Mouse (Mus musculus) neural tube, embryonic 13.5 days (tissue): Measurements from ENCODE around the gene Tmem245. TPM values are rescaled to one million over a fixed set of nuclear protein-coding genes. Genes with fewer than 3 reads are reported as not detected.
A peak's percentile ranks its signal among the peaks of the same experiment; 100 is the strongest.

Experiments used
- ATAC-seq: fragments of 200-750 bp; cut with Nextera tagmentation; 2 replicates; pipeline ENCODE4 v1.8.0; 2017; ENCODE audit warnings: low read depth, mild to moderate bottlenecking, moderate TSS enrichment, moderate library complexity
- H3K27ac ChIP-seq: fragments of 300-500 bp; sonication (generic); replicated peaks from 2 replicates; pipeline ENCODE4 v1.5.1; 2015; ENCODE audit warnings: moderate library complexity, mild to moderate bottlenecking, inconsistent platforms
- H3K27me3 ChIP-seq: fragments of 300-500 bp; sonication (generic); 2 replicates; pipeline ENCODE4 v1.6.1; 2015; ENCODE audit warnings: mild to moderate bottlenecking, inconsistent platforms
- H3K36me3 ChIP-seq: fragments of 300-500 bp; sonication (generic); 2 replicates; pipeline ENCODE4 v1.6.1; 2015; ENCODE audit warnings: mild to moderate bottlenecking, inconsistent platforms
- H3K4me1 ChIP-seq: fragments of 300-500 bp; sonication (generic); replicated peaks from 2 replicates; pipeline ENCODE4 v1.6.1; 2015; ENCODE audit warnings: inconsistent platforms
- H3K4me2 ChIP-seq: fragments of 300-500 bp; sonication (generic); 2 replicates; pipeline ENCODE4 v1.6.1; 2015; ENCODE audit warnings: inconsistent platforms, mild to moderate bottlenecking, moderate library complexity
- H3K4me3 ChIP-seq: fragments of 300-500 bp; sonication (generic); 2 replicates; pipeline ENCODE4 v1.5.1; 2015; ENCODE audit warnings: mild to moderate bottlenecking, inconsistent platforms
- H3K9ac ChIP-seq: fragments of 300-500 bp; sonication (generic); 2 replicates; pipeline ENCODE4 v1.6.1; 2015; ENCODE audit warnings: moderate library complexity, mild to moderate bottlenecking, inconsistent platforms
- H3K9me3 ChIP-seq: fragments of 300-500 bp; sonication (generic); 2 replicates; pipeline ENCODE4 v1.6.1; 2016; ENCODE audit warnings: inconsistent platforms
- WGBS: fragments of 180-500 bp; shearing (Covaris S2); methylation state at CpG from one replicate; pipeline ENCODE4 v1.1.7; 2015; 5-methylcytosine and 5-hydroxymethylcytosine counted together
- polyA plus RNA-seq: library from polyadenylated mRNA; unstranded; fragments of >200 nt; fragmentation: Nextera tagmentation; extraction: Ambion mirVana; gene quantifications from 2 replicates; pipeline ENCODE4 v1.2.1, GENCODE M21; 2015

Gene Tmem245
- 6.4 and 7.3 TPM in 2 replicates for polyA plus RNA-seq

- H3K4me1 ChIP-seq = peaks cover 33% of the 10 kb centered on the region
- H3K27me3 ChIP-seq = peaks cover 2% of the 10 kb centered on the region; the same call in 1 of the 2 replicates
- no peaks in the 10 kb centered on the region for H3K9me3 ChIP-seq
- WGBS = under 1% methylated on average over 100 of the region's 107 CpGs
- H3K27ac ChIP-seq = peak within 1 kb of the TSS; percentile 90
- H3K36me3 ChIP-seq = no peaks in the 10 kb centered on the region
- H3K9ac ChIP-seq = peak within 1 kb of the TSS; percentile 85
- peak within 1 kb of the TSS; percentile 99 for H3K4me2 ChIP-seq
- ATAC-seq = peak; percentile 98
- peak within 1 kb of the TSS; percentile 84 for H3K4me3 ChIP-seq
These were observed at the start of gene Tmem245 for GRCm38 (mm10) chr4:56946641-56947640. Gene Tmem245, minus strand, starts transcription at chr4:56947437.

- H3K27ac ChIP-seq = no peak overlapping the region
- H3K4me2 ChIP-seq = no peak overlapping the region
- H3K9me3 ChIP-seq = 0 out of 2 replicates have a peak, but pooled peaks cover 4% of the 10 kb centered on the region
- 89% methylated on average over 7 of the region's 7 CpGs for WGBS
- H3K36me3 ChIP-seq = peaks cover 4% of the 10 kb centered on the region; the same call in 1 of the 2 replicates
- H3K27me3 ChIP-seq = peaks cover 10% of the 10 kb centered on the region
- H3K4me3 ChIP-seq = no peak overlapping the region
- peaks cover 14% of the 10 kb centered on the region for H3K4me1 ChIP-seq
- no peak overlapping the region for H3K9ac ChIP-seq
- no peak for ATAC-seq
These were observed 46.1 kb upstream of the Tmem245 start for GRCm38 (mm10) chr4:56993331-56993730.

GRCm38 (mm10) chr4:56991951-56992350, 44.7 kb upstream of the Tmem245 start:
- Histone ChIP-seq H3K4me1 (peaks cover 14% of the 10 kb centered on the region), H3K27ac (no peak overlapping the region), H3K4me3 (no peak overlapping the region), H3K36me3 (peaks cover 4% of the 10 kb centered on the region; the same call in 1 of the 2 replicates), H3K27me3 (peaks cover 10% of the 10 kb centered on the region), H3K4me2 (no peak overlapping the region), H3K9me3 (0 out of 2 replicates have a peak, but pooled peaks cover 4% of the 10 kb centered on the region), H3K9ac (no peak overlapping the region)
- WGBS = 82% methylated on average over 2 of the region's 2 CpGs
- ATAC-seq = no peak

- Histone ChIP-seq H3K9me3 (no peaks in the 10 kb centered on the region), H3K27ac (peak within 1 kb of the TSS; percentile 82), H3K36me3 (no peaks in the 10 kb centered on the region), H3K9ac (peak within 1 kb of the TSS; percentile 89), H3K4me1 (peaks cover 20% of the 10 kb centered on the region), H3K4me3 (peak within 1 kb of the TSS; percentile 75), H3K4me2 (peak within 1 kb of the TSS; percentile 89), H3K27me3 (peaks cover 10% of the 10 kb centered on the region)
- under 1% methylated on average over 27 of the region's 44 CpGs for WGBS
- peak; percentile 95 for ATAC-seq
These were observed 43.0 kb upstream of the Tmem245 start, which contains the start of gene Frrs1l for GRCm38 (mm10) chr4:56990215-56990584. Gene Frrs1l, minus strand, starts transcription at chr4:56990391.

GRCm38 (mm10) chr4:56989431-56990214, 42.4 kb upstream of the Tmem245 start:
- H3K9me3 ChIP-seq = no peaks in the 10 kb centered on the region
- no peaks in the 10 kb centered on the region for H3K36me3 ChIP-seq
- peaks cover 20% of the 10 kb centered on the region for H3K4me1 ChIP-seq
- H3K27ac ChIP-seq = peak overlapping the region; percentile 82
- H3K4me3 ChIP-seq = peak overlapping the region; percentile 75
- peaks cover 10% of the 10 kb centered on the region for H3K27me3 ChIP-seq
- peak overlapping the region; percentile 89 for H3K4me2 ChIP-seq
- H3K9ac ChIP-seq = peak overlapping the region; percentile 89
- 2% methylated on average over 45 of the region's 45 CpGs for WGBS
- peak; percentile 85 for ATAC-seq

GRCm38 (mm10) chr4:56965586-56966179, 18.4 kb upstream of the Tmem245 start:
- H3K27me3 ChIP-seq = no peaks in the 10 kb centered on the region
- WGBS = 75% methylated on average over 7 of the region's 7 CpGs
- ATAC-seq = no peak

GRCm38 (mm10) chr4:56963687-56964086, 16.4 kb upstream of the Tmem245 start:
- Histone ChIP-seq H3K36me3 (peaks cover 45% of the 10 kb centered on the region), H3K4me2 (no peak overlapping the region), H3K9ac (no peak overlapping the region), H3K4me3 (no peak overlapping the region), H3K27ac (no peak overlapping the region), H3K4me1 (no peaks in the 10 kb centered on the region), H3K27me3 (no peaks in the 10 kb centered on the region), H3K9me3 (no peaks in the 10 kb centered on the region)
- ATAC-seq = no peak
- whole genome bisulfite sequencing = 91% methylated on average over 6 of the region's 6 CpGs

More at GRCm38 (mm10) chr4:56965586-56966179, 18.4 kb upstream of the Tmem245 start:
- Histone ChIP-seq H3K36me3 (peaks cover 47% of the 10 kb centered on the region), H3K9me3 (no peaks in the 10 kb centered on the region), H3K9ac (no peak overlapping the region), H3K4me2 (no peak overlapping the region), H3K4me3 (no peak overlapping the region), H3K27ac (no peak overlapping the region), H3K4me1 (peaks cover 7% of the 10 kb centered on the region; the same call in 1 of the 2 replicates)

GRCm38 (mm10) chr4:56961320-56961925, 14.2 kb upstream of the Tmem245 start:
- Histone ChIP-seq H3K4me1 (no peaks in the 10 kb centered on the region), H3K36me3 (peaks cover 25% of the 10 kb centered on the region), H3K9ac (no peak overlapping the region), H3K4me2 (no peak overlapping the region), H3K27ac (no peak overlapping the region), H3K4me3 (no peak overlapping the region), H3K27me3 (no peaks in the 10 kb centered on the region), H3K9me3 (no peaks in the 10 kb centered on the region)
- ATAC-seq = no peak
- 89% methylated on average over 12 of the region's 12 CpGs for WGBS

GRCm38 (mm10) chr4:56957518-56957917, 10.3 kb upstream of the Tmem245 start:
- WGBS = 54% methylated on average over 9 of the region's 9 CpGs
- Histone ChIP-seq H3K4me1 (no peaks in the 10 kb centered on the region), H3K4me3 (no peak overlapping the region), H3K9ac (no peak overlapping the region), H3K4me2 (no peak overlapping the region), H3K27ac (no peak overlapping the region), H3K36me3 (peaks cover 15% of the 10 kb centered on the region), H3K27me3 (no peaks in the 10 kb centered on the region), H3K9me3 (no peaks in the 10 kb centered on the region)
- ATAC-seq = no peak

GRCm38 (mm10) chr4:56953235-56953634, 6.0 kb upstream of the Tmem245 start:
- H3K9ac ChIP-seq = no peak overlapping the region
- no peak overlapping the region for H3K27ac ChIP-seq
- no peaks in the 10 kb centered on the region for H3K4me1 ChIP-seq
- WGBS = 70% methylated on average over 6 of the region's 6 CpGs
- H3K36me3 ChIP-seq = no peaks in the 10 kb centered on the region
- H3K4me2 ChIP-seq = no peak overlapping the region
- ATAC-seq = no peak
- H3K4me3 ChIP-seq = no peak overlapping the region
- H3K27me3 ChIP-seq = peaks cover 2% of the 10 kb centered on the region; the same call in 1 of the 2 replicates
- no peaks in the 10 kb centered on the region for H3K9me3 ChIP-seq

- Histone ChIP-seq H3K9ac (no peak overlapping the region), H3K9me3 (no peaks in the 10 kb centered on the region), H3K4me3 (no peak overlapping the region), H3K27ac (no peak overlapping the region), H3K27me3 (peaks cover 2% of the 10 kb centered on the region; the same call in 1 of the 2 replicates), H3K4me2 (no peak overlapping the region), H3K36me3 (no peaks in the 10 kb centered on the region), H3K4me1 (no peaks in the 10 kb centered on the region)
- 93% methylated on average over 3 of the region's 3 CpGs for WGBS
- no peak for ATAC-seq
These were observed 4.5 kb upstream of the Tmem245 start for GRCm38 (mm10) chr4:56951701-56952100.
